Mouse (Mus musculus) embryo, embryonic 9.5 days (tissue): ENCODE measurements around the gene Lrtm2.
"Not testable (repeated sequence)": the region's sequence is repeated elsewhere in the genome, so short reads cannot be mapped to it uniquely, and the experiment has no call there.

Experiments
- DNase-seq: peaks from one replicate; pipeline ENCODE4 v3.0.0-alpha.2; 2017; ENCODE audit errors: extremely low spot score

Lrtm2 gene

GRCm38 (mm10) chr6:119330506-119330905, at the start of gene Lrtm2:
Gene Lrtm2, minus strand, starts transcription at chr6:119330766.
- peak; percentile 24 for DNase-seq

GRCm38 (mm10) chr6:119378631-119379030, 48.1 kb upstream of the Lrtm2 start:
- no peak for DNase-seq

DNA sequence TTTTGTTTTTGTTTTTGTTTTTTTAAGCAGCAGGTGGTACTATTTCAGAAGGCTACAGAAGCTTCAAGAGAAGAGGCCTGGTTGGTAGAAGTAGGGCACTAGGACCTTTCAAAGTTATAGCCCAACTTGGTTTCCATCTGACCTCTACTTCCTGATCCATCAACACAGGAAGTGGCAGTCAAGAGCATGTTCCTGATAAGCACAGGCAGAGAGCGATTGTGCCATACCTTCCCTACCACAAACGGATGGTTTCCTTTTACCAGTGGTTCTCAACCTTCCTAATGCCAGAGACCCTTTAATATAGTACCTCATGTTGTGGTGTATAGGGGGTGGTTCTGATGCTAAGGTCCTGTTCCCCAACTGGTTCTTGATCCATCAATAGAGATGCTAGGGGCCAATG, 47.0 kb upstream of the Lrtm2 start:
- DNase-seq = no peak

- no peak for DNase-seq
Observed at GRCm38 (mm10) chr6:119375035-119375434, 44.5 kb upstream of the Lrtm2 start.

GRCm38 (mm10) chr6:119373000-119373705, 42.6 kb upstream of the Lrtm2 start:
- DNase-seq = no peak

- no peak for DNase-seq
Observed at GRCm38 (mm10) chr6:119372237-119372636, 41.7 kb upstream of the Lrtm2 start.

GRCm38 (mm10) chr6:119371624-119372023, 41.1 kb upstream of the Lrtm2 start:
- DNase-seq = no peak

DNA sequence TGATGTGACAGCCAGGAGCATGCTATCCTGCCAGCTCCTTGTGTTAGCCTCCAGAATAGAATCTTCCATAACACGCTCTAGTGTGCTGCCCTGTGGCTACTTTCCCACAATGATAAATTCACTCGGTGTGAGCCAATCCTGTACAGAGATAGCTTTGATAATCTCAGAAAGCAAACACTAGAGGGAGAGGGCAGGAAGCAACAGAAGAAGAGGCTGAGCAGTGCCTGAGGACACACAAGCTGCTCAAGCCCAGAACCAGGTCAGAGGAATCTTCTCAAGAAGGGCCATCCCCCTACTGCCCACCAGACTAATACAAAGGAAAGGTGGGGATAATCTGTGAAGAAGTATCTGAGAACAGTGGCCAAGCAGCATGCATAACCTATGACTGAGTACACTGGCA, 36.8 kb upstream of the Lrtm2 start:
- DNase-seq = no peak

- DNase-seq = not testable (repeated sequence)
Observed at GRCm38 (mm10) chr6:119366800-119367199, 36.2 kb upstream of the Lrtm2 start.

GRCm38 (mm10) chr6:119363593-119363992, 33.0 kb upstream of the Lrtm2 start:
- DNase-seq = no peak

GRCm38 (mm10) chr6:119360925-119361702, 30.5 kb upstream of the Lrtm2 start:
- DNase-seq = no peak

DNA sequence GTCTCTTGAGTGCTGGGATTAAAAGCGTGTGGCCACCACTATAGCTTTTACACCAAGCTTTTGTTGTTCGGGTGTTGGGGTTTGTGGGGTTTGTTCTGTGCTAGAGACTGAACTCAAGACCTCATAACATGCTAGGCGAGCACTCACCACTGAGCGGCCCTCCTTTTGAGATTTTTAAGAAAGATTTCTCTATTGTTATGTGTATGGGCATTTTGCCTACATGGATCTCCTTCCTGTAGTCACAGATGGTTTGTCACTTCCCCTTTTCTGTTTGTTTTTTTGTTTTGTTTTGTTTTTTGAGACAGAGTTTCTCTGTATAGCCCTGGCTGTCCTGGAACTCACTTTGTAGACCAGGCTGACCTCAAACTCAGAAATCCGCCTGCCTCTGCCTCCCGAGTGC, 29.7 kb upstream of the Lrtm2 start:
- DNase-seq = not testable (repeated sequence)

- no peak for DNase-seq
Observed at GRCm38 (mm10) chr6:119358020-119358571, 27.5 kb upstream of the Lrtm2 start.

GRCm38 (mm10) chr6:119352501-119352900, 21.9 kb upstream of the Lrtm2 start:
- no peak for DNase-seq

- DNase-seq = no peak
Observed at GRCm38 (mm10) chr6:119351656-119352055, 21.1 kb upstream of the Lrtm2 start.

DNA sequence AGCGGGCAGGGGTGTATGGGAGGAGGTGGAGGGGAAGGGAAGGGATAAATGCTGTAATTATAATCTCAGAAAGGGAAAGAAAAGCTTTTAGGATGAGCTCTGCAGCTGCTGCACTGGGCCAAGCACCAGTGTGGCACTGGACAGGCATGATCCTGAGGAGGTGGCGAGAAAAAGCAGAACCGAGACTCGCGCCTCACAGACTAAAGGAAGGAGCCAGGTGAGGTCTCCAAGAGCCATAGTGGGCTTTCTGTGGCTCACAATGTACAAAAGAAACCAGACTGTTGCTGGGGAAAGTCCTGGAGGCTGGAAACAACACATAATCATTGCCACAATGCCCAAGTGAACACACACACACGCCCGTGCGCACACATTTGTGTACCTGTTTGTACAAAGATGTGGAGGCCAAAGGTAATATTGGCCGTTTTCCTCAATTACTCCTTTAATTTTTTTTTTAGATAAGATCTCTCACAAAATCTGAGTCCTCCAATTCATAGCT, 20.2 kb upstream of the Lrtm2 start:
- DNase-seq = no peak

GRCm38 (mm10) chr6:119348234-119348633, 17.7 kb upstream of the Lrtm2 start:
- peak; percentile 80 for DNase-seq

DNA sequence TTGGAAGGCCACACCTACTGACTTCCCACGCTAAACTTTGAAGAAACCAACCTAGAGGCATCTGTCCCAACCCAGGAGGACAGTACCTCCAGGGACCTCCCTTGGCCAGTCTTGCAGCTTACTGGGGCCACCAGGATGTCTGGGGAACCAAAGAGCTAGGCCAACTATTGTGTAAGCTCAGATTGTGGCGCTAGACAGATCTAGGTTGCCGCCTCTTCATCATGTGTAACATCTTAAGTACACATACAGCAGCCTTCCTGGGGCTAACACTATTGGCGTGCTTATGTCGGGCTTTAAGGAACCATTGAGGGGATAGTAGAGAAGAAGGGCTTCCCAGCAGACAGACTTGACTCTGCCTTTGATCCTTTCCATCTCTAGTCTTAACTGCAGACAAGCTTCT, 17.2 kb upstream of the Lrtm2 start:
- DNase-seq = no peak

- DNase-seq = no peak
Observed at GRCm38 (mm10) chr6:119346257-119346656, 15.7 kb upstream of the Lrtm2 start.

DNA sequence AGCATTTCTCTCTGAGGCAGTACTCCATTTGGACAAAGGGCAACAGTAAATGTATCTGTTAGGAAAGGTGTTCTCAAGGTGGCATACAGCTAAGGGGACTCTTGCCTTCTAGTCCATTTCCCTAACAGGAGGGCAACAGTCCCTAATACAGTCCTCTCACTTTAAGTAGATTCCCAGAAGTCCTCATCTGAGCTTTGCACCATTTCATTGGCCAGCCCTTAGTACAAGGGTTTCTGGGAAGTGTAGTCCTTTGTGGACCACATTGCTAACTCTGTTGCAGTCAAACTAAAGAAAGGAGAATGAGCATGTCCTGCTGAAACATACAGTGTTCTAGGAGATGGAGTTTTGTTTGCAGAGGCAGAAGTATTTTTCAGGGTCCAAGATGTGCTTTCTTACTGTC, 10.8 kb upstream of the Lrtm2 start:
- no peak for DNase-seq

GRCm38 (mm10) chr6:119338121-119338912, 7.8 kb upstream of the Lrtm2 start:
- DNase-seq = no peak

GRCm38 (mm10) chr6:119337287-119337686, 6.7 kb upstream of the Lrtm2 start:
- no peak for DNase-seq
